Mouse (Mus musculus): ENCODE measurements around the gene B230118H07Rik. TPM values are rescaled to one million over a fixed set of nuclear protein-coding genes. Genes with fewer than 3 reads are reported as not detected.
"Not testable (repeated sequence)": the region's sequence is repeated elsewhere in the genome, so short reads cannot be mapped to it uniquely, and the experiment has no call there.

The B230118H07Rik gene
- total RNA-seq, 2 experiments from 2014 or later = 57.9 to 81.9 TPM

DNA sequence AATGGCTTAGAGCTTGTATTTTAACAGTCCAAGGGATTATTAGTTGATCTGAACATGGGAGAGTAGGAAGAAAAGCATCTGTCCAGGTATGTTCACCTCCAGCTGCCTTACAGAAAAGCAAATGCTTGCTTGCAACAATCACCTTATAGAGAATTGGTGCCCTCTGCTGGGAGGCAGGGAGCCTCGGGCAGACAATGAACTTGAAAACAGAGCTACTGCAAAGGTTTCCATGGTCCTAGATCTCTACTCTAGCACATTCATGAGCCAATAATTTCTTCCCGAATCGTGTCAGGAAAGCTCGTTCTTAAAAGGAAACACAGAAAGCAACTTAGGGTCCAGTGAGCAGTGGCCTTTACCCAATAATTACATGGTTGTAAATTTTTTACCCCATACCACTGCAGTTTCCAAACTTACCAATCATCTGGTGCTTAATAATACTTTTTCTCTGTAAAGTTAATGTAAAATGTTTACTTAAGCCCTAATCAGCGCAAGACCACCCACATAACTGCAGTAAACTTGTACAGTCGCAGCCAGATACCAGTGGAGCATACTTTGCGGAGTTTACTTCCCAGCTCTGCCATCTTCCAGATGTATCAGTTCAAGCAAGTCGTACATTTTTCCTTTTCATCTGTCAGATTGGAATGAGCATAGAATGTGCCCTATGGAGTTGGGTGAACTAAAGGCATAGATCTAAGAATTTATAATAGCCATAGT, 105.5 kb downstream of the B230118H07Rik start:
- intact Hi-C loops (cut with DNase I) = no loop called here
- DNase-seq = no peak

DNA sequence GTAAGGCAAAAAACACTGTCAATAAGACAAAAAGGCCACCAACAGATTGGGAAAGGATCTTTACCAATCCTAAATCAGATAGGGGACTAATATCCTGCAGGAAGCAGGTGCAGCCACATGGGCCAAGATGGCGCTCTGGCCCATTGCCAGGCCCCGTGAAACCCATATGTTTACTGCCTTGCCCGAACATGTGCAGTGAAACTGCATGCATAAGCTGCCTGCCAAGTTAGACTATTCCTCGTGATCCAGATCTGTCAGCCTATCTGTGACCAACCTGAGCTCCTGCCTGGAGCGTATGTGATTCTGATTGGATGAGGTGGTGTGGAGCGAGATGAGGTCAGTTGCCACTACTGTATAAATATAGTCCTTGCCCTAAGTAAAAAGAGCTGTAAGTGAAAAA, 112.4 kb downstream of the B230118H07Rik start:
- DNase-seq; intact Hi-C loops (cut with DNase I): not testable (repeated sequence)

DNA sequence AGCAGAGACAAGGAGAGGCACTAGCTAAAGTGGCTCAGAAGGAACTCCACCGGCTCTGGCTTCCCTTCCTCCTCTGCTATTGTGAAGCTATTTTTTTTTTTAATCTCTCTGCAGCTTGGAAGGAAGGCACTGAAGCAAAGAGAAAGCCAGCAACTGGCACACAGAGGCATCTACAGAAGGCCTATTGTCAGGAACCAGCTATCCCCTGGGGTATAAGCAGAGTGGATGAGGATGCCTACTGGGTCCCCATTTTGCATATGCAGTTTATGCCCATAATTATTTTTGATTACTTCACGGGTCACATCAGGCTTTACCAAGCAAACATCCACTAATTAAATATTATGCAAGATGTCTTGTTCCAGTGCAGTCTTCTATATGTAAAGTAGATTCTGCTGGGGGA, 115.6 kb downstream of the B230118H07Rik start:
- no peak for DNase-seq
- intact Hi-C loops (cut with DNase I) = no loop called here

DNA sequence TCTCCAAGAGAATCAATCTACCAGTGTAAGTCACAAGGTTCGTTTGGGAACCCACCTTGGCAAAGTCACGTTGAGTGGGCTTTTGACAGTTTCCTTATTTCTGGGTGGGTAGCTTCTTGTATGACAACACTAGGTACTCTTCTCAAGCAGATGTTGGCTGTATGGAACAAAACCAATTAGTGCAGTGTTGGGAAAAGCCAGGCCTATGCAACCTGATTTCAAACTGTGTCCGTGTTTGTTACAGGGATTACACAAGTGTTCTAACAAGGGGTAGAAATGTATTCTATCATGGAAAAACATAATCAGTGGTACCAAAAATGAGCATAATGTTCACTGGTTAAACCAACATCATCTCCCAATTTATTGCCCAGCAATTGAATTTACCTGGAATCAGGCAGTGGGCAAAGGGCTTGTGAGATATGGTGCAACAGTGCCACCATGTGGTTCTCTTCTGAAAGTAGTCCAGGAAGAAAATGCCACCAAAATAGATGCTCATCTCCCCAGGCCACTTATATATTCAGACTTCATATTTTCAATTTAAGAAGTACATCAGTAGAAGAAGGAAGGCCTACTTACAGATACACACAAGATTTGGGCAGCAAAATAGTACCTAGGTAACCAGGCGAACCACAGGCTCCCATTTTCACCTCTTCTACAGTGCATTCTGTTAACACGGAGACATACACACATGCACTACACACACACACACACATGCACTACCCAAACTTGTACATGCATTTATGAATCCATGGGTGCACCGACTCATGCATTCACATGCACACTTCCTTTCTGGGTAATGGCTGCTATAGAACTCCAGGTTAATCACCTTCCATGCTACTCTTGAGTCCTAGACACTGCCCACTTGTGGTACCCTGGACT, 123.6 kb downstream of the B230118H07Rik start:
- intact Hi-C loops (cut with DNase I) = no loop called here
- no peak for DNase-seq

DNA sequence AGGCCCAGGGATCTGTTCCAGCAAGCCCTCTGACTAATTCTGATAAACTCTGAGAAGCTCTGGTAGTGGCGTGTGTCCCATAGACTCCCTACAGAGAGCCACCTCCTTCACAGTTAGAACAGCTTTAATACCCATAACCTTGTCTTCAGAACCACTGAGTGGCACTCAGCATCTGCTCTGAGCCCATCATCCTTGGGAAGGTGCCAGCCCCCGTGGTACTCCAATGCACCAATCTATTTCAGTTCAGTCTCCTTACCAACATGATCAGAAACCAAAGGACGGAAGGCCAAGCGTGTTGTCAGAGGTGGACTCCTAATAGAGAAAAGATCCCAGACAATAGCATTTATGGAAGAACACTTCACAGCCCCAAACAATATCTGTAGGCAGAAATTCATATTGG, 124.2 kb downstream of the B230118H07Rik start:
- no peak for DNase-seq
- intact Hi-C loops (cut with DNase I) = no loop called here

DNA sequence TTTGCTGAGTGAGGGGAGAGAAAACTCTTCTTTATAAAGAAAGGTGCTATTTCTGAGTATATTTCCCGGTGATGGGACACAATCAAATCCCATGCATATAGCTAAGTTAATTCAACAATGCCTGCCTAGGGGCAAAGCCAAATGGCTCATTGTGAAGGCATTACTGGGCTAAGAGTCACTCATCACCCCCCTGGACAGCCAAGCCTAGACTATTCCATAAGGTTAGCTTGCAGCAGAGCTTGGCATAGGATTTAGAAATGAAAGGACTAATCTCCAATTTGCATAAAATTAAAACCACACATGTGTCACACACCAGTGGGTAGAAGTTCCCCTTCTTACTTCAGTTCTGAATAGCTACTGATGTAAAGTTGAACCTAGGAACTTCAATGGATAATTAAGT, 128.8 kb downstream of the B230118H07Rik start:
- no peak for DNase-seq
- intact Hi-C loops (cut with DNase I) = no loop called here

DNA sequence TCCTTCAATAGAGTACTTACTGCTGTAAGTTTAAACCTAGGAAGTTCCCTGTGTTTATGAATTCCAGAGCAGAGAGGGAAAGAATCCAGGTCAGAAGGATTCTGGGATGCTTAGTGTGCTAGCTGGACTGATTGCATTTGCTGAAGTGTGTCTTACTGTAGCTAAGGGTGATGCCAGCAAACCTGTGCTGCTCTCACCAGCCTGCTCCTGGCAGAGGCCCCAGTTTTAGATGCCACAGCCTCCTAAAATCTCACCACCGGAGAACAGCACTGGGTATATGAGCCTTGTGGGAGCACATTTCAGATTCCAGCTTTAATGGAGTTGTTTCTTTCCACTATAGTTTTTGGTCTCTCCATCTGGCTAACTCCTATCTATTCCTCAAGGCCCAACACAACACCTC, 129.4 kb downstream of the B230118H07Rik start:
- no peak for DNase-seq
- intact Hi-C loops (cut with DNase I) = no loop called here

Other genes starting within 250 kb of the B230118H07Rik start
- under 1 TPM in 1 of 2 experiments, not detected in 1; 0.48 TPM for gene Rag2, start 24.8 kb downstream of the B230118H07Rik start, total RNA-seq (2021)
- 1 to 10 TPM in 1 of 2 experiments, not detected in 1; 3.5 TPM for gene Rag1, start within 50 bp of the B230118H07Rik start, total RNA-seq (2021)
- 1 to 10 TPM; 7.9 to 9.2 TPM for gene Traf6, start 28.9 kb upstream of the B230118H07Rik start, total RNA-seq (2021)
- 1 to 10 TPM in 1 of 2 experiments, under 1 TPM in 1; 0.62 to 1.5 TPM for gene Prr5l, start 233.5 kb upstream of the B230118H07Rik start, total RNA-seq (2021)
- 10 to 100 TPM; 30.6 to 32.4 TPM for gene Commd9, start 236.7 kb upstream of the B230118H07Rik start, total RNA-seq (2021)